Comparison of ENCODE assay signal across 7 mouse cellular contexts in genomic region chr1:180331546-180332075, GRCm38 (mm10). TPM values are rescaled to one million over a fixed set of nuclear protein-coding genes. Genes with fewer than 3 reads are reported as not detected.
DNase-seq lines count a peak whose midpoint lies in the region; ATAC-seq and TF ChIP-seq lines count a peak whose summit lies in the region.

No protein-coding gene starts in this region.

- peak overlapping the region; percentile 76 for H3K27ac ChIP-seq in cortical plate, adult 2 months (ENCODE audit: insufficient read depth, low read length)
- peak overlapping the region; percentile 92 for H3K27ac ChIP-seq in limb, embryonic 11.5 days (replicated peaks; ENCODE audit: low read depth, low read length)
- H3K27ac ChIP-seq in midbrain, postnatal 0 days (ENCODE audit: low read depth, low read length) = no peak overlapping the region; the same call in 1 of the 2 replicates

- intact Hi-C loops in heart, postnatal 10 days (cut with DNase I) = loop anchor here (2.0 to 5.0 kb wide), 5 partner anchors 33 to 73 kb away; no protein-coding TSS in a partner anchor

- ATAC-seq in limb, embryonic 11.5 days (ENCODE audit: insufficient number of reproducible peaks, low FRiP score, low TSS enrichment, low read depth) = peak; percentile 32
- ATAC-seq in midbrain, postnatal 0 days (ENCODE audit: low FRiP score) = peak; percentile 5; the same call in 1 of the 2 replicates

- TF ChIP-seq POLR2A in cortical plate, adult 2 months (IDR thresholded peaks at IDR 0.05; ENCODE audit: extremely low read depth, insufficient read depth, low read length) = no peak

- no peak for TF ChIP-seq CTCF in cortical plate, adult 2 months (IDR thresholded peaks at IDR 0.05; ENCODE audit: extremely low read depth, insufficient read depth, low read length)
- TF ChIP-seq CTCF in midbrain, postnatal 0 days (IDR thresholded peaks at IDR 0.05) = no peak

- peak; percentile 35 for DNase-seq in 3T3-L1 (ENCODE audit: low read depth, low spot score)
- peak; percentile 43 to 52 for DNase-seq in B cell, adult 2 months
- peak; percentile 48 to 62 for DNase-seq in heart, postnatal 10 days
- DNase-seq in limb, embryonic 11.5 days (ENCODE audit: low spot score) = peak; percentile 66
- peak; percentile 25 for DNase-seq in midbrain, postnatal 0 days (ENCODE audit: low spot score)
- DNase-seq in frontal cortex, postnatal 25 days (ENCODE audit: low spot score in 2 of 2) = no peak

- WGBS in limb, embryonic 11.5 days = under 1% methylated on average over 21 of the region's 21 CpGs
- WGBS in midbrain, postnatal 0 days = under 1% methylated on average over 21 of the region's 21 CpGs

- H3K9ac ChIP-seq in limb, embryonic 11.5 days (ENCODE audit: low read length) = peak overlapping the region; percentile 93
- H3K9ac ChIP-seq in midbrain, postnatal 0 days (replicated peaks; ENCODE audit: low read length, poor library complexity, severe bottlenecking) = peak overlapping the region; percentile 74

- H3K4me2 ChIP-seq in limb, embryonic 11.5 days (ENCODE audit: low read depth, severe bottlenecking) = peak overlapping the region; percentile 99
- peak overlapping the region; percentile 99 for H3K4me2 ChIP-seq in midbrain, postnatal 0 days (ENCODE audit: low read depth, low read length, poor library complexity, severe bottlenecking)

- H3K4me3 ChIP-seq in cortical plate, adult 2 months (ENCODE audit: insufficient read depth, low read length) = peak overlapping the region; percentile 84
- peak overlapping the region; percentile 74 for H3K4me3 ChIP-seq in limb, embryonic 11.5 days (ENCODE audit: low read depth, low read length)
- peak overlapping the region; percentile 62 for H3K4me3 ChIP-seq in midbrain, postnatal 0 days (ENCODE audit: low read depth, low read length)

- no peaks in the 10 kb centered on the region for H3K9me3 ChIP-seq in limb, embryonic 11.5 days (ENCODE audit: control insufficient read depth, low read length)
- H3K9me3 ChIP-seq in midbrain, postnatal 0 days (ENCODE audit: low read length) = no peaks in the 10 kb centered on the region

- peaks cover 3% of the 10 kb centered on the region; the same call in 1 of the 2 replicates for H3K4me1 ChIP-seq in cortical plate, adult 2 months (ENCODE audit: control insufficient read depth, insufficient read depth, low read length)
- peaks cover 20% of the 10 kb centered on the region for H3K4me1 ChIP-seq in limb, embryonic 11.5 days (ENCODE audit: control insufficient read depth, insufficient read depth, low read length)
- peaks cover 10% of the 10 kb centered on the region; the same call in 1 of the 2 replicates for H3K4me1 ChIP-seq in midbrain, postnatal 0 days (ENCODE audit: insufficient read depth, low read length)

- H3K27me3 ChIP-seq in limb, embryonic 11.5 days (ENCODE audit: control insufficient read depth, insufficient read depth, low read length) = 0 out of 2 replicates have a peak, but pooled peaks cover 5% of the 10 kb centered on the region
- H3K27me3 ChIP-seq in midbrain, postnatal 0 days (ENCODE audit: insufficient read depth, low read length) = 0 out of 2 replicates have a peak, but pooled peaks cover 10% of the 10 kb centered on the region

- H3K36me3 ChIP-seq in limb, embryonic 11.5 days (ENCODE audit: control insufficient read depth, insufficient read depth, low read length) = peaks cover 2% of the 10 kb centered on the region; the same call in 1 of the 2 replicates
- no peaks in the 10 kb centered on the region for H3K36me3 ChIP-seq in midbrain, postnatal 0 days (ENCODE audit: insufficient read depth, low read length)

RNA-seq across cellular contexts. Expression of gene Itpkb, which starts 1.3 kb away (rescaled TPM):
- 8.0 and 8.1 TPM in 2 replicates for polyA plus RNA-seq in cortical plate, adult 2 months (2012; rRNA removed)
- 10 to 100 TPM; 81.4 to 93.6 TPM for total RNA-seq in heart, postnatal 10 days (2021)
- 7.1 and 7.2 TPM in 2 replicates for polyA plus RNA-seq in limb, embryonic 11.5 days (2014; fragmentation: Nextera tagmentation; extraction: Ambion mirVana)
- total RNA-seq in midbrain, postnatal 0 days (2014; rRNA removed) = 12.2 and 13.9 TPM in 2 replicates
- polyA plus RNA-seq in midbrain, postnatal 0 days (2015; fragmentation: Nextera tagmentation; extraction: Ambion mirVana) = 2.0 and 2.2 TPM in 2 replicates

Comparison
In these comparisons a context has a peak if more than half of its experiments do, and no peak if none do; other contexts are left out.
1. DNase-seq: peak in 3T3-L1 (single experiment), B cell, adult 2 months (2 of 2), heart, postnatal 10 days (2 of 2), limb, embryonic 11.5 days (single experiment) and midbrain, postnatal 0 days (single experiment); none in frontal cortex, postnatal 25 days (0 of 2).
2. Peak in every context shown above with its lines, with median percentiles within 50 percentile points of each other: H3K4me3 ChIP-seq.